ENCODE assay signal across 8 mouse cellular contexts in genomic region chr2:153710701-153711330, GRCm38 (mm10). TPM values are rescaled to one million over a fixed set of nuclear protein-coding genes. Genes with fewer than 3 reads are reported as not detected.
A peak's percentile ranks its signal among the peaks of the same experiment; 100 is the strongest.
DNase-seq lines count a peak whose midpoint lies in the region; ATAC-seq and TF ChIP-seq lines count a peak whose summit lies in the region.

No protein-coding gene starts in this region.

- peaks cover 14% of the 10 kb centered on the region for H3K4me1 ChIP-seq in heart, embryonic 10.5 days
- H3K4me1 ChIP-seq in liver, postnatal 0 days (ENCODE audit: insufficient read depth) = peaks cover 9% of the 10 kb centered on the region

- ATAC-seq in liver, postnatal 0 days = peak; percentile 38; the same call in 1 of the 2 replicates

- WGBS in heart, embryonic 10.5 days = 43% methylated on average over 8 of the region's 8 CpGs
- WGBS in liver, postnatal 0 days (ENCODE audit: insufficient replicate concordance) = 44% methylated on average over 8 of the region's 8 CpGs

- no peak overlapping the region for H3K4me2 ChIP-seq in liver, postnatal 0 days (ENCODE audit: low read depth, low read length)

- DNase-seq in adrenal gland, adult (ENCODE audit: inconsistent age in 2 of 2, low spot score in 1 of 2) = peak; percentile 7 to 58
- no peak for DNase-seq in adrenal gland, postnatal 25 days
- DNase-seq in layer of hippocampus, postnatal 14 days (ENCODE audit: low spot score in 2 of 2) = peak; percentile 10 to 36
- no peak for DNase-seq in layer of hippocampus, postnatal 25 days (ENCODE audit: extremely low spot score in 1 of 2, low spot score in 1 of 2)
- peak; percentile 7 to 16 for DNase-seq in adrenal gland, postnatal 36 days
- peak; percentile 30 for DNase-seq in heart, embryonic 10.5 days (ENCODE audit: low spot score)
- DNase-seq in liver, postnatal 0 days = peak; percentile 36
- DNase-seq in thymus, postnatal 14 days = peak; percentile 45

- TF ChIP-seq EP300 in liver, postnatal 0 days (IDR thresholded peaks at IDR 0.05; ENCODE audit: low read depth) = no peak

- H3K9me3 ChIP-seq in heart, embryonic 10.5 days = no peaks in the 10 kb centered on the region
- no peaks in the 10 kb centered on the region for H3K9me3 ChIP-seq in liver, postnatal 0 days (ENCODE audit: low read length)

- peak; percentile 85 for TF ChIP-seq CTCF in liver, postnatal 0 days (IDR thresholded peaks at IDR 0.05; ENCODE audit: low read depth)

- H3K27ac ChIP-seq in heart, embryonic 10.5 days = no peak overlapping the region
- no peak overlapping the region for H3K27ac ChIP-seq in liver, postnatal 0 days (ENCODE audit: low read depth)

- H3K9ac ChIP-seq in liver, postnatal 0 days (replicated peaks) = no peak overlapping the region

- no peak overlapping the region for H3K4me3 ChIP-seq in heart, embryonic 10.5 days
- no peak overlapping the region for H3K4me3 ChIP-seq in liver, postnatal 0 days (ENCODE audit: low read depth, low read length)

- H3K36me3 ChIP-seq in heart, embryonic 10.5 days = no peaks in the 10 kb centered on the region
- no peaks in the 10 kb centered on the region for H3K36me3 ChIP-seq in liver, postnatal 0 days (replicated peaks; ENCODE audit: insufficient read depth, low read length)

- no peaks in the 10 kb centered on the region for H3K27me3 ChIP-seq in heart, embryonic 10.5 days (ENCODE audit: insufficient read depth, poor library complexity, severe bottlenecking)
- H3K27me3 ChIP-seq in liver, postnatal 0 days (ENCODE audit: insufficient read depth, low read length) = no peaks in the 10 kb centered on the region

RNA-seq across cellular contexts. Expression of gene Dnmt3c, which starts 14.4 kb away (rescaled TPM):
- total RNA-seq in adrenal gland, postnatal 25 days (2021) = not detected in 2 replicates
- total RNA-seq in layer of hippocampus, postnatal 14 days (2021) = under 1 TPM in 1 of 2 experiments, not detected in 1; 0.14 TPM
- under 1 TPM in 1 of 2 experiments, not detected in 1; 0.23 TPM for total RNA-seq in layer of hippocampus, postnatal 25 days (2021)
- total RNA-seq in adrenal gland, postnatal 36 days (2021) = not detected
- 0.10 and 0.12 TPM in 2 replicates for polyA plus RNA-seq in heart, embryonic 10.5 days (2016; fragmentation: Nextera tagmentation; extraction: Ambion mirVana)
- 0.19 and 0.46 TPM in 2 replicates for polyA plus RNA-seq in liver, postnatal 0 days (2015; fragmentation: Nextera tagmentation; extraction: Ambion mirVana)

RNA-seq across cellular contexts. Expression of gene Mapre1, which starts 30.3 kb away (rescaled TPM):
- 66.2 and 108 TPM in 2 replicates for total RNA-seq in adrenal gland, postnatal 25 days (2021)
- total RNA-seq in layer of hippocampus, postnatal 14 days (2021) = 100 to 1,000 TPM; 137 to 140 TPM
- total RNA-seq in layer of hippocampus, postnatal 25 days (2021) = 10 to 100 TPM; 82.2 to 89.2 TPM
- 100 to 1,000 TPM in 1 of 2 experiments, 10 to 100 TPM in 1; 100.0 to 116 TPM for total RNA-seq in adrenal gland, postnatal 36 days (2021)
- 311 and 313 TPM in 2 replicates for polyA plus RNA-seq in heart, embryonic 10.5 days (2016; fragmentation: Nextera tagmentation; extraction: Ambion mirVana)
- 79.0 and 79.2 TPM in 2 replicates for polyA plus RNA-seq in liver, postnatal 0 days (2015; fragmentation: Nextera tagmentation; extraction: Ambion mirVana)

Comparison
In these comparisons a context has a peak if more than half of its experiments do, and no peak if none do; other contexts are left out.
1. DNase-seq: peak in adrenal gland, adult (2 of 2), layer of hippocampus, postnatal 14 days (2 of 2), adrenal gland, postnatal 36 days (2 of 2), heart, embryonic 10.5 days (single experiment), liver, postnatal 0 days (single experiment) and thymus, postnatal 14 days (single experiment); none in adrenal gland, postnatal 25 days (single experiment) and layer of hippocampus, postnatal 25 days (0 of 2).